Mouse (Mus musculus) retina, adult 2 months (tissue): ENCODE results near the gene Nwd2.

Experiments used
- DNase-seq: peaks from one replicate; pipeline ENCODE4 v3.0.0-alpha.2; 2012; ENCODE audit warnings: low read depth, low spot score

The Nwd2 gene

GRCm38 (mm10) chr5:63755092-63755761, 106.3 kb downstream of the Nwd2 start:
- no peak for DNase-seq

- no peak for DNase-seq
Observed at GRCm38 (mm10) chr5:63755938-63756337, 107.0 kb downstream of the Nwd2 start.

GRCm38 (mm10) chr5:63765886-63766285, 117.0 kb downstream of the Nwd2 start:
- no peak for DNase-seq

- peak; percentile 30 for DNase-seq
Observed at GRCm38 (mm10) chr5:63766715-63767114, 117.8 kb downstream of the Nwd2 start.

GRCm38 (mm10) chr5:63767464-63767863, 118.6 kb downstream of the Nwd2 start:
- DNase-seq, result no peak

- no peak for DNase-seq
Observed at GRCm38 (mm10) chr5:63768220-63768619, 119.3 kb downstream of the Nwd2 start.

GRCm38 (mm10) chr5:63772971-63773370, 124.1 kb downstream of the Nwd2 start:
- no peak for DNase-seq

- DNase-seq, result no peak
Observed at GRCm38 (mm10) chr5:63773603-63774002, 124.7 kb downstream of the Nwd2 start.

- DNase-seq, result no peak
Observed at GRCm38 (mm10) chr5:63788156-63788826, 139.4 kb downstream of the Nwd2 start.

- peak; percentile 6 for DNase-seq
Observed at GRCm38 (mm10) chr5:63811819-63812508, 163.1 kb downstream of the Nwd2 start, which contains the start of gene 0610040J01Rik. TSS of gene 0610040J01Rik (plus strand) at chr5:63812363.

GRCm38 (mm10) chr5:63812509-63812865, 163.6 kb downstream of the Nwd2 start:
- no peak for DNase-seq

GRCm38 (mm10) chr5:63816643-63817042, 167.7 kb downstream of the Nwd2 start:
- DNase-seq, result no peak

GRCm38 (mm10) chr5:63817270-63817669, 168.4 kb downstream of the Nwd2 start:
- no peak for DNase-seq

- no peak for DNase-seq
Observed at GRCm38 (mm10) chr5:63818975-63819374, 170.1 kb downstream of the Nwd2 start.

GRCm38 (mm10) chr5:63819519-63819918, 170.6 kb downstream of the Nwd2 start:
- no peak for DNase-seq

- no peak for DNase-seq
Observed at GRCm38 (mm10) chr5:63821176-63821575, 172.3 kb downstream of the Nwd2 start.

GRCm38 (mm10) chr5:63821860-63822259, 173.0 kb downstream of the Nwd2 start:
- DNase-seq, result no peak

- DNase-seq, result no peak
Observed at GRCm38 (mm10) chr5:63823362-63824332, 174.7 kb downstream of the Nwd2 start.

GRCm38 (mm10) chr5:63824599-63825350, 175.9 kb downstream of the Nwd2 start:
- no peak for DNase-seq

- no peak for DNase-seq
Observed at GRCm38 (mm10) chr5:63825881-63826280, 177.0 kb downstream of the Nwd2 start.

- DNase-seq, result no peak
Observed at GRCm38 (mm10) chr5:63827006-63827405, 178.1 kb downstream of the Nwd2 start.
